15 mouse cellular contexts compared by ENCODE assay signal in genomic region chr4:126782996-126783395, GRCm38 (mm10). TPM values are rescaled to one million over a fixed set of nuclear protein-coding genes. Genes with fewer than 3 reads are reported as not detected.
DNase-seq lines count a peak whose midpoint lies in the region; ATAC-seq lines count a peak whose summit lies in the region.
"Had no signal": no experiment of that assay in that cellular context is flagged by ENCODE, and none has a peak within 500 bp of the region (broad histone marks: within the 10 kb centered on the region; RNA-seq: fewer than 3 reads in every experiment).

No protein-coding gene starts in this region.

- no peak for ATAC-seq in midbrain, embryonic 16.5 days
- ATAC-seq in midbrain, embryonic 11.5 days (ENCODE audit: low FRiP score) = no peak

- WGBS in midbrain, embryonic 16.5 days = 78% methylated on average over 8 of the region's 8 CpGs
- WGBS in midbrain, embryonic 11.5 days = 82% methylated on average over 8 of the region's 8 CpGs

- H3K36me3 ChIP-seq in midbrain, embryonic 16.5 days (ENCODE audit: control insufficient read depth, insufficient read depth, low read length) = peaks cover 2% of the 10 kb centered on the region; the same call in 1 of the 2 replicates
- no peaks in the 10 kb centered on the region for H3K36me3 ChIP-seq in midbrain, embryonic 11.5 days (ENCODE audit: control insufficient read depth, insufficient read depth, low read length)
- H3K36me3 ChIP-seq: heart, embryonic 10.5 days; liver, embryonic 13.5 days had no signal

- intact Hi-C loops in heart, postnatal 25 days (cut with DNase I) = no loop called here

- no peak overlapping the region for H3K9ac ChIP-seq in midbrain, embryonic 16.5 days (ENCODE audit: low read depth, low read length)
- H3K9ac ChIP-seq in midbrain, embryonic 11.5 days (ENCODE audit: low read length) = no peak overlapping the region
- H3K9ac ChIP-seq: hindbrain, embryonic 14.5 days; liver, embryonic 13.5 days had no signal

- peak overlapping the region; percentile 5 for H3K27ac ChIP-seq in midbrain, embryonic 16.5 days (ENCODE audit: low read length)
- H3K27ac ChIP-seq in midbrain, embryonic 11.5 days (ENCODE audit: low read depth, low read length) = no peak overlapping the region
- H3K27ac ChIP-seq: heart, embryonic 10.5 days; hindbrain, embryonic 14.5 days; kidney, postnatal 0 days; liver, embryonic 13.5 days; macrophage had no signal

- H3K4me2 ChIP-seq in midbrain, embryonic 16.5 days (ENCODE audit: low read length) = no peak overlapping the region
- no peak overlapping the region for H3K4me2 ChIP-seq in midbrain, embryonic 11.5 days
- H3K4me2 ChIP-seq: hindbrain, embryonic 14.5 days; liver, embryonic 13.5 days had no signal

- no peaks in the 10 kb centered on the region for H3K9me3 ChIP-seq in midbrain, embryonic 16.5 days (replicated peaks; ENCODE audit: control insufficient read depth, low read length, poor library complexity, severe bottlenecking)
- H3K9me3 ChIP-seq in midbrain, embryonic 11.5 days (ENCODE audit: control insufficient read depth, low read length) = no peaks in the 10 kb centered on the region
- H3K9me3 ChIP-seq: heart, embryonic 10.5 days; liver, embryonic 13.5 days had no signal

- H3K4me1 ChIP-seq in midbrain, embryonic 16.5 days (ENCODE audit: control insufficient read depth, insufficient read depth, low read length) = peaks cover 35% of the 10 kb centered on the region
- peaks cover 15% of the 10 kb centered on the region; the same call in 1 of the 2 replicates for H3K4me1 ChIP-seq in midbrain, embryonic 11.5 days (ENCODE audit: control insufficient read depth, insufficient read depth, low read length)
- H3K4me1 ChIP-seq: liver, embryonic 13.5 days had no signal

- H3K4me3 ChIP-seq in midbrain, embryonic 16.5 days (ENCODE audit: low read depth, low read length) = no peak overlapping the region
- H3K4me3 ChIP-seq in midbrain, embryonic 11.5 days (ENCODE audit: low read depth, low read length) = no peak overlapping the region
- H3K4me3 ChIP-seq: heart, embryonic 10.5 days; liver, embryonic 13.5 days had no signal

- H3K27me3 ChIP-seq in midbrain, embryonic 16.5 days (ENCODE audit: control insufficient read depth, insufficient read depth, low read depth, low read length) = no peaks in the 10 kb centered on the region
- no peaks in the 10 kb centered on the region for H3K27me3 ChIP-seq in midbrain, embryonic 11.5 days (ENCODE audit: control insufficient read depth, insufficient read depth, low read length)
- H3K27me3 ChIP-seq: liver, embryonic 13.5 days had no signal

- no peak for DNase-seq in midbrain, embryonic 11.5 days (ENCODE audit: low spot score, missing footprints)
- DNase-seq in cerebellum, postnatal 36 days = peak; percentile 29 to 34
- peak; percentile 50 to 83 for DNase-seq in layer of hippocampus, postnatal 14 days (ENCODE audit: low spot score in 2 of 2)
- no peak for DNase-seq in heart, postnatal 25 days (ENCODE audit: low spot score)
- no peak for DNase-seq in lung, postnatal 14 days
- DNase-seq in kidney, postnatal 25 days = no peak
- DNase-seq: liver, embryonic 13.5 days; thymus, postnatal 4 days had no signal

RNA-seq across cellular contexts. Expression of gene AU040320, which starts 29.7 kb away (rescaled TPM):
- polyA plus RNA-seq in midbrain, embryonic 16.5 days (2015; fragmentation: Nextera tagmentation; extraction: Ambion mirVana) = 36.5 and 42.8 TPM in 2 replicates
- polyA plus RNA-seq in midbrain, embryonic 11.5 days (2014; fragmentation: Nextera tagmentation; extraction: Ambion mirVana) = 23.8 and 26.2 TPM in 2 replicates
- total RNA-seq in layer of hippocampus, postnatal 14 days (2021) = 10 to 100 TPM; 59.2 to 59.4 TPM
- total RNA-seq in heart, postnatal 25 days (2021) = 10 to 100 TPM; 29.6 to 33.5 TPM

RNA-seq across cellular contexts. Expression of gene Ncdn, which starts 29.8 kb away (rescaled TPM):
- polyA plus RNA-seq in midbrain, embryonic 16.5 days (2015; fragmentation: Nextera tagmentation; extraction: Ambion mirVana) = 134 and 161 TPM in 2 replicates
- polyA plus RNA-seq in midbrain, embryonic 11.5 days (2014; fragmentation: Nextera tagmentation; extraction: Ambion mirVana) = 22.0 and 23.3 TPM in 2 replicates
- total RNA-seq in layer of hippocampus, postnatal 14 days (2021) = 1,000 to 10,000 TPM; 1,231 to 1,244 TPM
- total RNA-seq in heart, postnatal 25 days (2021) = 10 to 100 TPM; 14.7 TPM

RNA-seq across cellular contexts. Expression of gene Tfap2e, which starts 47.0 kb away (rescaled TPM):
- polyA plus RNA-seq in midbrain, embryonic 16.5 days (2015; fragmentation: Nextera tagmentation; extraction: Ambion mirVana) = 0.09 and 0.22 TPM in 2 replicates
- polyA plus RNA-seq in midbrain, embryonic 11.5 days (2014; fragmentation: Nextera tagmentation; extraction: Ambion mirVana) = 1.5 and 1.6 TPM in 2 replicates
- total RNA-seq in layer of hippocampus, postnatal 14 days (2021) = not detected
- total RNA-seq in heart, postnatal 25 days (2021) = not detected
- total RNA-seq: gastrocnemius, adult 18-20 months had no signal
- polyA plus RNA-seq: embryonic facial prominence, embryonic 11.5 days; heart, embryonic 10.5 days; kidney, postnatal 0 days; liver, embryonic 13.5 days; macrophage had no signal

Comparison
In these comparisons a context has a peak if more than half of its experiments do, and no peak if none do; other contexts are left out.
1. DNase-seq: peak in cerebellum, postnatal 36 days (2 of 2) and layer of hippocampus, postnatal 14 days (2 of 2); none in midbrain, embryonic 11.5 days (single experiment), heart, postnatal 25 days (single experiment), lung, postnatal 14 days (single experiment) and kidney, postnatal 25 days (0 of 2).
2. RNA of gene Ncdn, which starts 29.8 kb away (total RNA-seq): 1,231 to 1,244 TPM in layer of hippocampus, postnatal 14 days; 14.7 TPM in heart, postnatal 25 days; every median in the first group is over 10 times any median in the second.